Mouse (Mus musculus): ENCODE data around the gene Rmdn2.

Rmdn2 gene

GRCm38 (mm10) chr17:79709718-79710117, 98.1 kb downstream of the Rmdn2 start:
- no peak for DNase-seq

DNA sequence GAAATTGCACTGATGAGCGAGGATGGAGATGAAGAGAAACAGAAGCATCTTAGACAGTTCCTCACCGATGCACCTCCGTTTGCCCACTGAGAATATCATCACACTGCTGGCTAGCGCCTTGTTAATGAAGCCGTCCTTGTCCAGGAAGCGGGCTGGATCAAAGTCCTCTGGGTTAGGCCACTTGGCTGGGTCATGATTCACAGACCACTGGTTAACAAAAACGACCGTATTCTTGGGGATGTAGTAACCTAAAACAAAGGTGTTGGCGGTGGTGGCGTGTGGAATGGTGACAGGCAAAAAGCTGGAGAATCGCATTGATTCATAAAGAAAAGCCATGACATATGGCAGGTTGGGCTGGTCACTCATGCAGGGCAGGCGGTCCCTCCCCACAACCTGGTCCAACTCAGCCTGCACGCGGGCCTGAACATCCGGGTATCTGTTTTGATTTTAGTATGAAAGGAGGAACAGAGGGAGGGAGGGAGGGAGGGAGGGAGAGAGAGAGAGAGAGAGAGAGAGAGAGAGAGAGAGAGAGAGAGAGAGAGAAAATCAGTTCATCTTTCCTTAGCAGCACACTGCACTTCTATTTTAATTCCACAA, 98.7 kb downstream of the Rmdn2 start:
- peak; percentile 34 for DNase-seq

DNA sequence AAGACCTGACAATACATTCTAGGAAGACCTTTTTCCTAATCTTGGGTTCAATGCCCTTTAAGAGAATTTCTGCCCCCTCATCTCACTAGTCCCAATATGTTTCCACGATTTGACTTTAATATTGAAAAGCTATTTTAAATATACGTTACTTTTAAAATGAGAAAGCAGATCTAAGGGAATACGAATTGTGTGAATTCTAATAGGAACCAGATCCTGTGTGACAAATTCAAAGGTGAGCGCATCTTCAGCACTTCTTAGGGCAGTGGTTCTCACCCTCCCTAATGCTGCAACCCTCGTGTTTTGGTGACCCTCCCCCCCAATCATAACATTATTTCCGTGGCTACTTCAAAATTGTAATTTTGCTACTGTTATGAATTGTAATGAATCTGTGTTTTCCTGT, 100.3 kb downstream of the Rmdn2 start:
- DNase-seq = no peak

DNA sequence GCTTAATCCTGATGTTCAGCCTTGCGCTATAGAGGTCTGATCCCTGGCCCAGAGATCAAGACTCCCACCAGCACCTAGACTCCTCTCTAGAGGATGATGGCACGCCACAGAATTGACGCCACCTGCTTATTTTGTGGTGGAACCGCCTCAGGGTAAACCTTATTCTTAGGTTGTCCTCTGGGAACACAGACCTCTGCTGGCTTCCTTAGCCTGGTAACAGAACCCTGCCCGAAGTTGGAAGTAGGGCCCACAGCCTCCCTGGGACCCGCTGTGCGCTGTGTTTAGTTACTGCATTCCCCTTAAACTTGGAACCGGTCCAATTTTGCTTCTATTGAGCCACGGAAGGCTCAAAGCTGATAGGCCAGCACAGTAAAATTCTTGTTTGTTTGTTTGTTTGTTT, 100.9 kb downstream of the Rmdn2 start:
- no peak for DNase-seq

- DNase-seq = peak; percentile 38
Measured at GRCm38 (mm10) chr17:79713276-79713642, 101.6 kb downstream of the Rmdn2 start.

DNA sequence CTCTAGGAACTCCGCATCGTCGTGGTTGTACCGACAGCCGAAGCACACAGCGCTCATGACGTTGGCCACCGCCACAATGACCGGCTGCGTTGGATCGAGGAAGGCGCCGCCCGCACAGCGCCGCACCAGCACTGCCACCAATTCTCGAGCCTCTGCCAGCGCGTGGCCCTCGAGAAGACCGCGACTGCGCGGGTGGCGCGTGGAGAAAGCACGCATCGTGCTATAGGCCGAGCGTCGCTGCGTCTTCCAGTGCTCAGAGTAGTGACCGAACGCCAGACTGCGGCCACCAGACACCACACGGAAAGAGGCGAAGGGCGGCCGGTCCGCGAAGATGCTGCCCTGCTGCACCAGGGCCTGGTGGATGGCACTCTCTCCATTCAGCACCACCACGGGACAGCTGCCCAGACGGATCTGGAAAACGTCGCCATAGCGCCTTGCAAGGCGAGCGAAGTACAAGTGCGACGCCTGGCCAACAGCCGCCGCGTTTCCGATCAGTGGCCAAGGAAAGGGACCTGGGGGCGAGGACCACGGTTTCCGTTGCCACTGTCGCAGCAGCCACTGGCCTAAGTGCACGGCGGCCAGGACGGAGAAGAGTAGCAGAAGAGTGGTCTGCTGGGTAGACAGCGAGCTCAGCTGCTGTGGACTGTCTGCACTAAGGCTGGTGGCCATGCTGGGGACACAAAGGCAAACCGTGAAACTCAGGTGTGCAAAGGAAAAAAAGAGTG, 102.1 kb downstream of the Rmdn2 start:
- peak; percentile 43 for DNase-seq

GRCm38 (mm10) chr17:79714368-79714895, 102.8 kb downstream of the Rmdn2 start:
- no peak for DNase-seq

GRCm38 (mm10) chr17:79714931-79715637, 103.4 kb downstream of the Rmdn2 start, which contains the start of gene Cyp1b1:
Gene Cyp1b1, minus strand, starts transcription at chr17:79715061.
- peak; percentile 47 for DNase-seq

DNA sequence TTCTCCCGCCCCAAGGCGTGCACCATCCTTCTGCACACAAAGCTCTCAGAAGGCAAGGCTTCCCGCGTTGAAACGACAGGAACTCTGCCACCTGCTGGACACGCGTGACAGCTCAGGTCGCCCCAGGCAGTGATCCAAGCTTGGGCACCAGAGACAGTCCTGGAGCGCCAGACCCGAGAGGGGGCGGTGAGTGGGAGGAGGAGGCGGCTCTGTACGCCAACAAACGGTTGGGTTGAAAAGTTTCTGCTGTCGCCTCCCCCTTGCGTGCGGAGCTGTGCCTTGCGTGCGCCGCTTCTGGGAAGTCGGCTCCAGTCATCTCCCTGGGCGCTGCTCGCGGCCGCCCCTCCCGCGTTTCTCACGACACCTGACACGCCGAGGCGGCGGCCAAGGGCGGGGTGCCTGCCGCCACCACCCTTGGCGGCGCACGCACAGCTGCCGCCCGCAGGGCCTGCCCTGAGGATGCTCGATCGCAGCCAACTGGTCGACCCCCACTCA, 104.0 kb downstream of the Rmdn2 start:
- DNase-seq = peak; percentile 91

DNA sequence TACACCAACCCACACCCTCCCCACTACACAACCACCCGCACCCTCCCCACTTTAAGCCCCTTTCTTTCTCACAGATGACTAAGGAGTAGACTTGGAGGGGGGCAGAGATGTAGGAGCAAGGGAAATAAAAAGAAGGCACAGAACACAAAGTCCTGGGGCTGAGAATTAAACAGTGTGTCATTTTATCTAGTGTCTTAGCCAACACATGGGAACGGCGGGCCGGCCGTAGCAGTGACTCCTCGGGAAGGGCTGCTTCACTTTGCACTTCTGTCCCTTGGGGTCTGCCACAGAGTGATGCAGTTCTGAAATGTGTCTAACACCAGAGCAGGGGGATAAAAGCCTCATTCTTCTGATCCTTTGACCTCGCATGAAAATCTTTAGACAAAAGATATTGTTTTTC, 109.0 kb downstream of the Rmdn2 start:
- DNase-seq = no peak

DNA sequence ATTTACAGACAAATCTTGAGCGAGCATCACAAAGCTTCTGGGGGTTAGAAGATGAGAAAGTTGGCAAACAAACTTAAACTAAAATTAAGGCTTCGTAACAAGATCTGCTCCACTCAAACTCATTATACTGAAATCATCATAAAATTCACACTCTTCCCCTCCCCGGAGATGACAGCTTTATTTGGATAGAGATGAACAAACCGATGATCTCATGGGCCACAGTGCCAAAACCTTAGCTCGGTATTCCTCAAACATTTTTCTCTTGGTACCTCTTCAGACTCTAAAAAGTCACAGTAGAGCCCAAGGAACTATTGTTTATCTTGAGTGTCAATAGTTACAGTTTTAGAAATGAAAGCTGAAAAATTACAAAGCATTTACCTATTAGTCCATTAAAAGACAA, 115.0 kb downstream of the Rmdn2 start:
- no peak for DNase-seq

- no peak for DNase-seq
Measured at GRCm38 (mm10) chr17:79728053-79728584, 116.5 kb downstream of the Rmdn2 start.

DNA sequence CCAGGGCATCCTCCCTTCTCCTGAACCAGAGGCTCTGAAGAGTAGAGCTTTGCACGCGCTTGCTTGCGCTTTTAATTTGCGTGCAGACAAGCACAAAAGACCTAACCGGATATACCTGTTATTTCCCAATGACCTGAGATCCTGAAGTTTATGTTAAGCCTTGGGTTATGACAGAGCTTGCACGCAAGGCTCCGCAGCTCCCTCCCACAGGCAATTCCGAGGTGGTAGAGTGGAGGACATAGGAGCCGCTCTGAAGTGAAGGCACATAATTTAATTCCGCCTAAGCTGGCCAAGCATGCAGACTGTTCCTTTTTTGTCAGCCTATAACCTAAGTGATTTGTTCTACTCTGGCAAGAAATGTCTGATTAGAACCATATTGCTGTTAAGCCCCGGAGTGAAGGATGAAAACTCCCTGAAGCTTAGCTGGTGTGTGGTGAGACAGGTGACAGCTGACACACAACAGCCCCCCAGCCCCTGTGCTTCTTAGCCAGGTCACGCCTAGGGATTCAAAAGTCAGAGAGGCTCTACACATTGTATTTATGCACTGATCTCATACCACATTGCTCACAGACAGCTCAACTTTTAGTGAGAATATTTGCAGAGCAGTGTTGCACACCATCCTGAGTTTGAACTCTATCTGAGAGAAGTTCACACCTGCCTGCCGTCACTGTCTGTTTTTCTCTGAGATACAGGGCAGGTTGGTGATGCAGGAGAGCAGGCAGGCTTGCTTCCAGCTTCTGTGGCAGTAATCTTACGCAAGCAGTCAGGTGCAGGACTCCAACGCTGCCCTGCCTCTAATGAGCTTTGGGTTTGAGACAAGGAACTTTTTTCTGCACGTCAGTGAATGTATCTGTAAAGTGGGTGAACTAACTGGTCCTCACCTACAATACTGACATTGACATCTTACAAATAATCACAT, 117.2 kb downstream of the Rmdn2 start:
- no peak for DNase-seq

DNA sequence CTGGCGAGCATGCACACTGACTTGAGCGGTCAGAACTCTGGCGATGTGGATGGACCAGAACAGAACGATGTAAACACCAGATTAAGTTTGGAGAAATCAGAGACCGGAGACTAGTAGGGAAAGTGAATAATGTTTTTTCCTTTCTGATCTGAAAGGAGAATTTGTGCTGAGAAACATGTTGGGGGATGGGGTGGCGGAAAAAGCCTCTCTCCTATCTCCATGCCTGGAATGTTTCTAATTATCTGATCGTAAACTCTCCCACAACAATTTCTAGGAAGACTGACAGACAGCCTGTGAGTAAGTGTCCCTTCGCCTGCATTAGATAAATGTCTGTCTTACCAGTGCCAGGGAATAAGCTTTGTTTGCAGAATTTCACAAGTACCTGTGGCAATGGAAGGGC, 119.3 kb downstream of the Rmdn2 start:
- no peak for DNase-seq

DNA sequence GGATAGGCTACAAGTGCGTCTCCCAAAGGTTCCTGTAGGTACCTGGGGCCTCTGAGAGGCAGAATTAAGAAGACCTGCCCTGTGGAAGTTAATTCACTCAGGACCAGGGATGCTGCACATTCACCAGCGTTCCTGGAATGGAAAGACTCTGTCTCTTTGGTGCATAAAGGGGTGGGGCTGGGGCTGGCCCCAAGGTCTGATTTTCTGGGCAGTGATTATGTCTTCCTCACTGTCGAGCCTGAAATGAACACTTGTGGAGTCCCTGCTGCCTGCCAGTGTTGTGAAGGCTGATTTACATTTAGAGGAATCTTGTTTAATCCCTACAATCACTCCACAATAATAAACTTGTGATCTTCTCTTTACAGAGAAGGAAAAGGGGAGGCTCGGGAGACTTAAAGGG, 121.4 kb downstream of the Rmdn2 start:
- no peak for DNase-seq

- no peak for DNase-seq
Measured at GRCm38 (mm10) chr17:79737598-79737997, 125.9 kb downstream of the Rmdn2 start.

- DNase-seq = no peak
Measured at GRCm38 (mm10) chr17:79738847-79739498, 127.3 kb downstream of the Rmdn2 start.

DNA sequence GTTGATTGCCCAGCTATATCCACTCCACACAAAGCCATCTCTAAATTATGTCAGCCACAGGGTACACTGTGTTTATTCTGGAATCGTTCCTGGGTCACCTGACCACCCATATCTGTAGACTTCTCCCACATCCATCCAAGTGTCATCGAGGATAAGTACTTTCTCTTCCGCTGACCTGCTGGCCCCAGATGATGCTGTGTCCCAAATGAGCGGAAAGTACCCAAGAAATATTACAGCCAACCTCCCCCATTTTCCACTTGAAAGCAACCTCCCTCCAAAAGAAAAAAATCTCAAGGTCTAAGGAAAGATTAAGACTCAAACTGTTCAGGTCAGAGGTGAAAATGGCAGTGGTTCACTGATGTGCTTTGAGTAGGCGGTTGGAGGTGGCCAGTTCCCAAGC, 131.0 kb downstream of the Rmdn2 start:
- DNase-seq = no peak
